8 mouse cellular contexts compared by ENCODE assay signal in genomic region chr17:29355841-29356478, GRCm38 (mm10). TPM values are rescaled to one million over a fixed set of nuclear protein-coding genes. Genes with fewer than 3 reads are reported as not detected.
DNase-seq lines count a peak whose midpoint lies in the region; ATAC-seq and TF ChIP-seq lines count a peak whose summit lies in the region.

No protein-coding gene starts in this region.

- H3K27me3 ChIP-seq in forebrain, postnatal 0 days (ENCODE audit: insufficient read depth, low read length): no peaks in the 10 kb centered on the region
- no peaks in the 10 kb centered on the region for H3K27me3 ChIP-seq in hindbrain, embryonic 12.5 days
- H3K27me3 ChIP-seq in limb, embryonic 14.5 days (ENCODE audit: control insufficient read depth, insufficient read depth, low read length): no peaks in the 10 kb centered on the region
- no peaks in the 10 kb centered on the region for H3K27me3 ChIP-seq in midbrain, postnatal 0 days (ENCODE audit: insufficient read depth, low read length)

- 5% methylated on average over 17 of the region's 17 CpGs for WGBS in forebrain, postnatal 0 days
- 10% methylated on average over 17 of the region's 17 CpGs for WGBS in hindbrain, embryonic 12.5 days
- 16% methylated on average over 17 of the region's 17 CpGs for WGBS in limb, embryonic 14.5 days
- WGBS in midbrain, postnatal 0 days: 6% methylated on average over 17 of the region's 17 CpGs

- H3K9ac ChIP-seq in forebrain, postnatal 0 days: peak overlapping the region; percentile 56
- peak overlapping the region; percentile 57 for H3K9ac ChIP-seq in hindbrain, embryonic 12.5 days
- peak overlapping the region; percentile 44 for H3K9ac ChIP-seq in limb, embryonic 14.5 days (ENCODE audit: low read depth, low read length, severe bottlenecking)
- peak overlapping the region; percentile 46 for H3K9ac ChIP-seq in midbrain, postnatal 0 days (replicated peaks; ENCODE audit: low read length, poor library complexity, severe bottlenecking)

- ATAC-seq in forebrain, postnatal 0 days: peak; percentile 32
- peak; percentile 52 for ATAC-seq in hindbrain, embryonic 12.5 days (ENCODE audit: low FRiP score)
- peak; percentile 47 for ATAC-seq in limb, embryonic 14.5 days (ENCODE audit: low FRiP score, low read depth)
- peak; percentile 29; the same call in 1 of the 2 replicates for ATAC-seq in midbrain, postnatal 0 days (ENCODE audit: low FRiP score)
- no peak for ATAC-seq in megakaryocyte, adult 5-6 weeks (ENCODE audit: poor library complexity, severe bottlenecking)
- ATAC-seq in CD4-positive, CD25-positive, alpha-beta regulatory T cell, adult 4 months: no peak

- H3K27ac ChIP-seq in forebrain, postnatal 0 days (ENCODE audit: low read depth, low read length): peak overlapping the region; percentile 91
- H3K27ac ChIP-seq in hindbrain, embryonic 12.5 days: peak overlapping the region; percentile 98
- peak overlapping the region; percentile 86 for H3K27ac ChIP-seq in limb, embryonic 14.5 days (replicated peaks; ENCODE audit: low read depth, low read length)
- peak overlapping the region; percentile 97 for H3K27ac ChIP-seq in midbrain, postnatal 0 days (ENCODE audit: low read depth, low read length)

- peak overlapping the region; percentile 52 for H3K4me2 ChIP-seq in forebrain, postnatal 0 days (ENCODE audit: low read depth)
- peak overlapping the region; percentile 55 for H3K4me2 ChIP-seq in hindbrain, embryonic 12.5 days (replicated peaks)
- H3K4me2 ChIP-seq in limb, embryonic 14.5 days (replicated peaks; ENCODE audit: low read depth, low read length, severe bottlenecking): peak overlapping the region; percentile 50
- H3K4me2 ChIP-seq in midbrain, postnatal 0 days (ENCODE audit: low read depth, low read length, poor library complexity, severe bottlenecking): peak overlapping the region; percentile 52

- peak overlapping the region; percentile 9; the same call in 1 of the 2 replicates for H3K4me3 ChIP-seq in forebrain, postnatal 0 days (ENCODE audit: low read depth, low read length)
- peak overlapping the region; percentile 32; the same call in 1 of the 2 replicates for H3K4me3 ChIP-seq in hindbrain, embryonic 12.5 days
- peak overlapping the region; percentile 28 for H3K4me3 ChIP-seq in limb, embryonic 14.5 days (replicated peaks; ENCODE audit: low read length)
- H3K4me3 ChIP-seq in midbrain, postnatal 0 days (ENCODE audit: low read depth, low read length): peak overlapping the region; percentile 29; the same call in 1 of the 2 replicates

- DNase-seq in thymus, postnatal 4 days: peak; percentile 6
- no peak for DNase-seq in thymus, postnatal 14 days
- peak; percentile 64 for DNase-seq in forebrain, postnatal 0 days
- no peak for DNase-seq in limb, embryonic 14.5 days (ENCODE audit: low spot score)
- peak; percentile 76 for DNase-seq in midbrain, postnatal 0 days (ENCODE audit: low spot score)

- no peaks in the 10 kb centered on the region for H3K9me3 ChIP-seq in forebrain, postnatal 0 days (ENCODE audit: low read length)
- no peaks in the 10 kb centered on the region for H3K9me3 ChIP-seq in hindbrain, embryonic 12.5 days (replicated peaks)
- H3K9me3 ChIP-seq in limb, embryonic 14.5 days (ENCODE audit: control insufficient read depth, low read length): no peaks in the 10 kb centered on the region
- no peaks in the 10 kb centered on the region for H3K9me3 ChIP-seq in midbrain, postnatal 0 days (ENCODE audit: low read length)

- TF ChIP-seq CTCF in forebrain, postnatal 0 days (IDR thresholded peaks at IDR 0.05; ENCODE audit: low read depth): no peak
- no peak for TF ChIP-seq CTCF in midbrain, postnatal 0 days (IDR thresholded peaks at IDR 0.05)

- TF ChIP-seq POLR2A in limb, embryonic 14.5 days (IDR thresholded peaks at IDR 0.05; ENCODE audit: borderline replicate concordance, extremely low read depth, insufficient read depth, insufficient read length): no peak

- no peaks in the 10 kb centered on the region for H3K36me3 ChIP-seq in forebrain, postnatal 0 days (ENCODE audit: insufficient read depth)
- no peaks in the 10 kb centered on the region for H3K36me3 ChIP-seq in hindbrain, embryonic 12.5 days
- no peaks in the 10 kb centered on the region for H3K36me3 ChIP-seq in limb, embryonic 14.5 days (ENCODE audit: control insufficient read depth, insufficient read depth, low read length)
- no peaks in the 10 kb centered on the region for H3K36me3 ChIP-seq in midbrain, postnatal 0 days (ENCODE audit: insufficient read depth, low read length)

- peaks cover 23% of the 10 kb centered on the region for H3K4me1 ChIP-seq in forebrain, postnatal 0 days (ENCODE audit: insufficient read depth)
- H3K4me1 ChIP-seq in hindbrain, embryonic 12.5 days: peaks cover 28% of the 10 kb centered on the region
- peaks cover 20% of the 10 kb centered on the region for H3K4me1 ChIP-seq in limb, embryonic 14.5 days (ENCODE audit: control insufficient read depth, insufficient read depth, low read length)
- H3K4me1 ChIP-seq in midbrain, postnatal 0 days (ENCODE audit: insufficient read depth, low read length): peaks cover 8% of the 10 kb centered on the region

RNA-seq across cellular contexts. Expression of gene Fgd2, which starts 4.8 kb away (rescaled TPM):
- 15.9 and 17.3 TPM in 2 replicates for total RNA-seq in forebrain, postnatal 0 days (2014; rRNA removed)
- polyA plus RNA-seq in forebrain, postnatal 0 days (2015; fragmentation: Nextera tagmentation; extraction: Ambion mirVana): 9.2 and 14.1 TPM in 2 replicates
- polyA plus RNA-seq in hindbrain, embryonic 12.5 days (2016; fragmentation: Nextera tagmentation; extraction: Ambion mirVana): 4.3 and 7.0 TPM in 2 replicates
- polyA plus RNA-seq in limb, embryonic 14.5 days (2012; rRNA removed): 9.4 and 10.8 TPM in 2 replicates
- polyA plus RNA-seq in limb, embryonic 14.5 days (2014; fragmentation: Nextera tagmentation; extraction: Ambion mirVana): 6.2 and 8.4 TPM in 2 replicates
- total RNA-seq in midbrain, postnatal 0 days (2014; rRNA removed): 13.4 and 27.3 TPM in 2 replicates
- polyA plus RNA-seq in midbrain, postnatal 0 days (2015; fragmentation: Nextera tagmentation; extraction: Ambion mirVana): 14.4 and 16.5 TPM in 2 replicates
- 44.8 and 47.7 TPM in 2 replicates for total RNA-seq in megakaryocyte, adult 5-6 weeks (2015)
- total RNA-seq in megakaryocyte, adult 5-6 weeks (2017): 45.5 and 48.0 TPM in 2 replicates
- 1 to 10 TPM in 1 of 2 experiments, under 1 TPM in 1; 0.65 to 9.4 TPM for polyA plus RNA-seq in CD4-positive, CD25-positive, alpha-beta regulatory T cell, adult 4 months (2017; shearing (Covaris generic))

RNA-seq across cellular contexts. Expression of gene Mtch1, which starts 8.2 kb away (rescaled TPM):
- total RNA-seq in forebrain, postnatal 0 days (2014; rRNA removed): 556 and 595 TPM in 2 replicates
- polyA plus RNA-seq in forebrain, postnatal 0 days (2015; fragmentation: Nextera tagmentation; extraction: Ambion mirVana): 459 and 504 TPM in 2 replicates
- polyA plus RNA-seq in hindbrain, embryonic 12.5 days (2016; fragmentation: Nextera tagmentation; extraction: Ambion mirVana): 438 and 466 TPM in 2 replicates
- polyA plus RNA-seq in limb, embryonic 14.5 days (2012; rRNA removed): 469 and 541 TPM in 2 replicates
- 420 and 443 TPM in 2 replicates for polyA plus RNA-seq in limb, embryonic 14.5 days (2014; fragmentation: Nextera tagmentation; extraction: Ambion mirVana)
- 605 and 625 TPM in 2 replicates for total RNA-seq in midbrain, postnatal 0 days (2014; rRNA removed)
- 510 and 517 TPM in 2 replicates for polyA plus RNA-seq in midbrain, postnatal 0 days (2015; fragmentation: Nextera tagmentation; extraction: Ambion mirVana)
- 111 and 128 TPM in 2 replicates for total RNA-seq in megakaryocyte, adult 5-6 weeks (2015)
- 84.1 and 107 TPM in 2 replicates for total RNA-seq in megakaryocyte, adult 5-6 weeks (2017)
- polyA plus RNA-seq in CD4-positive, CD25-positive, alpha-beta regulatory T cell, adult 4 months (2017; shearing (Covaris generic)): 10 to 100 TPM; 11.0 to 13.9 TPM

RNA-seq across cellular contexts. Expression of gene Pi16, which starts 38.5 kb away (rescaled TPM):
- total RNA-seq in forebrain, postnatal 0 days (2014; rRNA removed): 3.5 and 5.7 TPM in 2 replicates
- polyA plus RNA-seq in forebrain, postnatal 0 days (2015; fragmentation: Nextera tagmentation; extraction: Ambion mirVana): 1.7 and 2.0 TPM in 2 replicates
- 0.97 and 1.2 TPM in 2 replicates for polyA plus RNA-seq in hindbrain, embryonic 12.5 days (2016; fragmentation: Nextera tagmentation; extraction: Ambion mirVana)
- polyA plus RNA-seq in limb, embryonic 14.5 days (2012; rRNA removed): 2.0 and 2.6 TPM in 2 replicates
- 1.4 and 2.2 TPM in 2 replicates for polyA plus RNA-seq in limb, embryonic 14.5 days (2014; fragmentation: Nextera tagmentation; extraction: Ambion mirVana)
- total RNA-seq in midbrain, postnatal 0 days (2014; rRNA removed): 4.3 and 4.6 TPM in 2 replicates
- polyA plus RNA-seq in midbrain, postnatal 0 days (2015; fragmentation: Nextera tagmentation; extraction: Ambion mirVana): 3.3 and 4.0 TPM in 2 replicates
- 32.6 and 44.2 TPM in 2 replicates for total RNA-seq in megakaryocyte, adult 5-6 weeks (2015)
- total RNA-seq in megakaryocyte, adult 5-6 weeks (2017): 59.2 and 64.7 TPM in 2 replicates
- under 1 TPM; 0.44 to 0.57 TPM for polyA plus RNA-seq in CD4-positive, CD25-positive, alpha-beta regulatory T cell, adult 4 months (2017; shearing (Covaris generic))

Comparison
In these comparisons a context has a peak if more than half of its experiments do, and no peak if none do; other contexts are left out.
1. DNase-seq: peak in thymus, postnatal 4 days (single experiment), forebrain, postnatal 0 days (single experiment) and midbrain, postnatal 0 days (single experiment); none in thymus, postnatal 14 days (single experiment) and limb, embryonic 14.5 days (single experiment).
2. ATAC-seq: peak in forebrain, postnatal 0 days (single experiment), hindbrain, embryonic 12.5 days (single experiment), limb, embryonic 14.5 days (single experiment) and midbrain, postnatal 0 days (single experiment); none in megakaryocyte, adult 5-6 weeks (single experiment) and CD4-positive, CD25-positive, alpha-beta regulatory T cell, adult 4 months (single experiment).
3. RNA of gene Mtch1, which starts 8.2 kb away (polyA plus RNA-seq): 510 to 517 TPM in midbrain, postnatal 0 days, 459 to 504 TPM in forebrain, postnatal 0 days, 420 to 541 TPM in limb, embryonic 14.5 days and 438 to 466 TPM in hindbrain, embryonic 12.5 days; 11.0 to 13.9 TPM in CD4-positive, CD25-positive, alpha-beta regulatory T cell, adult 4 months; every median in the first group is over 10 times any median in the second.
4. Peak in every context shown above with its lines, with median percentiles within 50 percentile points of each other: H3K27ac ChIP-seq, H3K4me2 ChIP-seq, H3K4me3 ChIP-seq and H3K9ac ChIP-seq.